Mouse (Mus musculus): ENCODE measurements around the gene Wnt2b. TPM values are rescaled to one million over a fixed set of nuclear protein-coding genes. Genes with fewer than 3 reads are reported as not detected.
A peak's percentile ranks its signal among the peaks of the same experiment; 100 is the strongest.

Gene Wnt2b
- total and polyA plus RNA-seq, 2 experiments from 2014 or later = 0.47 to 2.0 TPM

- peak; percentile 97 for TF ChIP-seq CTCF (IDR thresholded peaks at IDR 0.05; ENCODE audit: low read depth)
- H3K27ac ChIP-seq (ENCODE audit: low read depth, low read length) = no peak overlapping the region
- 0 out of 2 replicates have a peak, but pooled peaks cover 7% of the 10 kb centered on the region for H3K4me1 ChIP-seq (ENCODE audit: insufficient read depth)
- ATAC-seq = peak; percentile 94
- no peaks in the 10 kb centered on the region for H3K27me3 ChIP-seq (ENCODE audit: insufficient read depth, low read length)
- H3K4me3 ChIP-seq (ENCODE audit: low read depth, low read length) = 0 out of 2 replicates have a peak overlapping the region, but pooled peaks have one; percentile 5
- DNase-seq = peak; percentile 93
- no peak overlapping the region; the same call in 1 of the 2 replicates for H3K9ac ChIP-seq
- 9% methylated on average over 23 of the region's 23 CpGs for WGBS
- no peaks in the 10 kb centered on the region for H3K36me3 ChIP-seq (ENCODE audit: insufficient read depth)
- H3K9me3 ChIP-seq (ENCODE audit: low read length) = no peaks in the 10 kb centered on the region
- H3K4me2 ChIP-seq (ENCODE audit: low read depth) = peak overlapping the region; percentile 38
These were observed 31.1 kb upstream of the Wnt2b start for GRCm38 (mm10) chr3:104992709-104993388.

- no peak overlapping the region for H3K27ac ChIP-seq (ENCODE audit: low read depth, low read length)
- H3K9me3 ChIP-seq (ENCODE audit: low read length) = no peaks in the 10 kb centered on the region
- 0 out of 2 replicates have a peak, but pooled peaks cover 7% of the 10 kb centered on the region for H3K4me1 ChIP-seq (ENCODE audit: insufficient read depth)
- no peak overlapping the region for H3K4me3 ChIP-seq (ENCODE audit: low read depth, low read length)
- H3K9ac ChIP-seq = no peak overlapping the region
- no peak for TF ChIP-seq CTCF (IDR thresholded peaks at IDR 0.05; ENCODE audit: low read depth)
- 80% methylated on average over 5 of the region's 5 CpGs for WGBS
- H3K36me3 ChIP-seq (ENCODE audit: insufficient read depth) = no peaks in the 10 kb centered on the region
- ATAC-seq = no peak
- H3K4me2 ChIP-seq (ENCODE audit: low read depth) = no peak overlapping the region
- H3K27me3 ChIP-seq (ENCODE audit: insufficient read depth, low read length) = no peaks in the 10 kb centered on the region
- DNase-seq = no peak
These were observed 30.0 kb upstream of the Wnt2b start for GRCm38 (mm10) chr3:104991703-104992102.

- no peak for TF ChIP-seq CTCF (IDR thresholded peaks at IDR 0.05; ENCODE audit: low read depth)
- H3K4me3 ChIP-seq (ENCODE audit: low read depth, low read length) = no peak overlapping the region
- ATAC-seq (no peak), DNase-seq (no peak)
- H3K9ac ChIP-seq = no peak overlapping the region
- H3K4me1 ChIP-seq (ENCODE audit: insufficient read depth) = 0 out of 2 replicates have a peak, but pooled peaks cover 4% of the 10 kb centered on the region
- H3K4me2 ChIP-seq (ENCODE audit: low read depth) = no peak overlapping the region
- H3K36me3 ChIP-seq (ENCODE audit: insufficient read depth) = no peaks in the 10 kb centered on the region
- WGBS = 75% methylated on average over 5 of the region's 5 CpGs
- no peaks in the 10 kb centered on the region for H3K27me3 ChIP-seq (ENCODE audit: insufficient read depth, low read length)
- no peaks in the 10 kb centered on the region for H3K9me3 ChIP-seq (ENCODE audit: low read length)
- H3K27ac ChIP-seq (ENCODE audit: low read depth, low read length) = no peak overlapping the region
These were observed 26.2 kb upstream of the Wnt2b start for GRCm38 (mm10) chr3:104987884-104988283.

GRCm38 (mm10) chr3:104979735-104980134 lies 18.0 kb upstream of the Wnt2b start:
- Histone ChIP-seq H3K4me3 (ENCODE audit: low read depth, low read length) (no peak overlapping the region), H3K9ac (no peak overlapping the region), H3K36me3 (ENCODE audit: insufficient read depth) (no peaks in the 10 kb centered on the region), H3K9me3 (ENCODE audit: low read length) (no peaks in the 10 kb centered on the region), H3K27me3 (ENCODE audit: insufficient read depth, low read length) (no peaks in the 10 kb centered on the region), H3K27ac (ENCODE audit: low read depth, low read length) (no peak overlapping the region), H3K4me2 (ENCODE audit: low read depth) (no peak overlapping the region), H3K4me1 (ENCODE audit: insufficient read depth) (no peaks in the 10 kb centered on the region)
- WGBS = 50% methylated on average over 5 of the region's 5 CpGs
- ATAC-seq (no peak), DNase-seq (no peak)
- TF ChIP-seq CTCF (IDR thresholded peaks at IDR 0.05; ENCODE audit: low read depth) = no peak

GRCm38 (mm10) chr3:104967548-104968300 lies 6.0 kb upstream of the Wnt2b start:
- WGBS = under 1% methylated on average over 48 of the region's 49 CpGs
- no peaks in the 10 kb centered on the region for H3K9me3 ChIP-seq (ENCODE audit: low read length)
- DNase-seq = peak; percentile 67
- peak; percentile 62 for TF ChIP-seq CTCF (IDR thresholded peaks at IDR 0.05; ENCODE audit: low read depth)
- H3K9ac ChIP-seq = peak overlapping the region; percentile 48
- H3K4me2 ChIP-seq (ENCODE audit: low read depth) = peak overlapping the region; percentile 72
- no peak overlapping the region for H3K27ac ChIP-seq (ENCODE audit: low read depth, low read length)
- H3K36me3 ChIP-seq (ENCODE audit: insufficient read depth) = no peaks in the 10 kb centered on the region
- peaks cover 8% of the 10 kb centered on the region; the same call in 1 of the 2 replicates for H3K27me3 ChIP-seq (ENCODE audit: insufficient read depth, low read length)
- no peaks in the 10 kb centered on the region for H3K4me1 ChIP-seq (ENCODE audit: insufficient read depth)
- ATAC-seq = peak; percentile 74
- H3K4me3 ChIP-seq (ENCODE audit: low read depth, low read length) = peak overlapping the region; percentile 42

- Histone ChIP-seq H3K4me2 (ENCODE audit: low read depth) (no peak overlapping the region), H3K9ac (no peak overlapping the region), H3K4me1 (ENCODE audit: insufficient read depth) (no peaks in the 10 kb centered on the region), H3K27me3 (ENCODE audit: insufficient read depth, low read length) (peaks cover 20% of the 10 kb centered on the region), H3K4me3 (ENCODE audit: low read depth, low read length) (no peak overlapping the region), H3K9me3 (ENCODE audit: low read length) (no peaks in the 10 kb centered on the region), H3K36me3 (ENCODE audit: insufficient read depth) (no peaks in the 10 kb centered on the region), H3K27ac (ENCODE audit: low read depth, low read length) (no peak overlapping the region)
- DNase-seq (no peak), ATAC-seq (no peak)
- no peak for TF ChIP-seq CTCF (IDR thresholded peaks at IDR 0.05; ENCODE audit: low read depth)
- WGBS = 86% methylated on average over 7 of the region's 7 CpGs
These were observed 4.4 kb upstream of the Wnt2b start for GRCm38 (mm10) chr3:104965991-104966554.

Measured in forebrain, postnatal 0 days (tissue).